Mouse (Mus musculus) small intestine, adult 2 months (tissue): ENCODE data around the gene Lman2l.

Source experiments
- CTCF ChIP-seq: fragments of 200-500 bp; IDR thresholded peaks from 2 replicates; pipeline ENCODE4 v1.5.1; 2012; ENCODE audit warnings: low read depth, mild to moderate bottlenecking, control low read depth, inconsistent platforms, low read length, moderate library complexity, mixed read lengths; ENCODE audit not compliant: insufficient replicate concordance, insufficient read length; ENCODE audit errors: extremely low read depth
- POLR2A ChIP-seq: fragments of 200-500 bp; IDR thresholded peaks from 2 replicates; pipeline ENCODE4 v1.6.1; 2012; ENCODE audit warnings: low read depth, mild to moderate bottlenecking, control low read depth, inconsistent platforms, low read length, moderate library complexity

DNA sequence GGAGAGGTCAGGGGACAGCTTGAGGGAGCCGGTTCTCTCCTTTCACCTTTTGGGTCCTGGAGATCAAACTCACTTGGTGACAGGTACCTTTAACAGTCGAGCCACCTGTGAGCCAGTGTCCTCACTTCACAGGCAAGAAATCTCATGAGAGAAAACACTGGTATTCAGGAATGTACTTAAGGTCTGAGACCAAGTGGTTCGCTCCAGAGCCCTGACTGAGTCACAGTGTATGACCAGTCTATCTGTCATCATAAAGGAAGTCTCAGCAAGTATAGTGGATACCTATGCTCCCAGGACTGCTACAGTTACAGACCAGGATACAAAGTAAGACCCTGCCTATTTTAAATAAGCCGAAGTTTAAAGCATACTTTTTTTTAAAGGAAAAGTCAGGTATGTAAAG lies 12.1 kb downstream of the Lman2l start:
- no peak for TF ChIP-seq CTCF
- no peak for TF ChIP-seq POLR2A
